Mouse (Mus musculus) intestine, embryonic 15.5 days (tissue): ENCODE measurements at regions not wholly inside any gene's neighbourhood (a gene's known extent, or its start where the extent isn't known, plus 50 kb on each side); places are given as distances from the start of the nearest gene placed in this dataset.

ENCODE experiments used
- ATAC-seq: fragments of 200-750 bp; cut with Nextera tagmentation; 2 replicates; pipeline ENCODE4 v1.8.0; 2017; ENCODE audit warnings: moderate TSS enrichment, moderate library complexity
- H3K27ac ChIP-seq: fragments of 300-500 bp; sonication (generic); 2 replicates; pipeline ENCODE4 v1.5.1; 2015; ENCODE audit warnings: mild to moderate bottlenecking, inconsistent platforms
- H3K27me3 ChIP-seq: fragments of 300-500 bp; sonication (generic); replicated peaks from 2 replicates; pipeline ENCODE4 v1.6.1; 2015; ENCODE audit warnings: inconsistent platforms
- H3K36me3 ChIP-seq: fragments of 300-500 bp; sonication (generic); 2 replicates; pipeline ENCODE4 v1.6.1; 2015; ENCODE audit warnings: inconsistent platforms
- H3K4me1 ChIP-seq: fragments of 300-500 bp; sonication (generic); replicated peaks from 2 replicates; pipeline ENCODE4 v1.6.1; 2015; ENCODE audit warnings: inconsistent platforms
- H3K4me2 ChIP-seq: fragments of 300-500 bp; sonication (generic); replicated peaks from 2 replicates; pipeline ENCODE4 v1.6.1; 2015; ENCODE audit warnings: mild to moderate bottlenecking, inconsistent platforms
- H3K4me3 ChIP-seq: fragments of 300-500 bp; sonication (generic); replicated peaks from 2 replicates; pipeline ENCODE4 v1.5.1; 2015; ENCODE audit warnings: inconsistent platforms
- H3K9ac ChIP-seq: fragments of 300-500 bp; sonication (generic); 2 replicates; pipeline ENCODE4 v1.6.1; 2015; ENCODE audit warnings: inconsistent platforms
- H3K9me3 ChIP-seq: fragments of 300-500 bp; sonication (generic); 2 replicates; pipeline ENCODE4 v1.6.1; 2016; ENCODE audit warnings: inconsistent platforms
- WGBS: fragments of 180-500 bp; shearing (Covaris S2); methylation state at CpG from one replicate; pipeline ENCODE4 v1.1.7; 2015; 5-methylcytosine and 5-hydroxymethylcytosine counted together

DNA sequence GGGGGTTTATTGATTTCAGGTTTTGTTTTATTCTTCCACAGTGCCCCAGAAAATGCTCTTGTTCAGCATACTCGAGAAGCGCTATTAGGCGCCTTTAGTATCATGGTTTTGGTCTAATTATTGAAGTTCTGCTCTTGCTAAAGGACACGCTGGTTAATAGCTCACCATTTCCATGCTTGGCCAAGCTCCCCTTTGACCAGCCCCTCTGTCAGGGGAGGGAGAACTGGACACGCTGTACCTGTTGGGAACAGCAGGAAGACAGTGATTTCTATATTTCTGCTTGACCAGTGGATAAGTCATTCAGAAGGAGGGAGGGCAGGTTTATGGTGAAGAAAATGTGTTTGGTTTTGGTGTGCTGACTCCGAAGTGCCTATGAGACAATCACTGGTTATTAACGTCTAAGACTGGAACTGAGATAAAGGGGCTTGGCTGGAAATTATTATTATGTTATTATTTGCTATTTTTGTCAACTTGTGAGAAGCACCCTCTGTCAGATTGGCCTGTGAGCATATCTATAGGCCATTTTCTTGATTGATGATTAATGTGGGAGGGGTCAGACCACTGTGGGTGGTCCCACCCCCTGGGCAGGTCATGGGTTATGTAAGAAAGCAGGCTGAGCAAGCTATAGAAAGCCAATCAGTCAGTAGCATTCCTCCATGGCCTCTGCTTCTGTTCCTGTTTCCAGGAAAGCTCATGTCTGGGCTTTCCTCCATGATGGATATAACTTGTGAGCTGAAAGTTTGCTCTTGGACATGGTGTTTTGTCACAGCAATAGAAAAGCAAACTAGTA, 51.2 kb upstream of the Tanc2 start:
- no peak for ATAC-seq
- Histone ChIP-seq H3K4me1 (no peaks in the 10 kb centered on the region), H3K36me3 (no peaks in the 10 kb centered on the region), H3K9ac (no peak overlapping the region), H3K27me3 (no peaks in the 10 kb centered on the region), H3K27ac (no peak overlapping the region), H3K4me3 (no peak overlapping the region), H3K9me3 (no peaks in the 10 kb centered on the region), H3K4me2 (no peak overlapping the region)
- WGBS: 86% methylated on average over 7 of the region's 7 CpGs

DNA sequence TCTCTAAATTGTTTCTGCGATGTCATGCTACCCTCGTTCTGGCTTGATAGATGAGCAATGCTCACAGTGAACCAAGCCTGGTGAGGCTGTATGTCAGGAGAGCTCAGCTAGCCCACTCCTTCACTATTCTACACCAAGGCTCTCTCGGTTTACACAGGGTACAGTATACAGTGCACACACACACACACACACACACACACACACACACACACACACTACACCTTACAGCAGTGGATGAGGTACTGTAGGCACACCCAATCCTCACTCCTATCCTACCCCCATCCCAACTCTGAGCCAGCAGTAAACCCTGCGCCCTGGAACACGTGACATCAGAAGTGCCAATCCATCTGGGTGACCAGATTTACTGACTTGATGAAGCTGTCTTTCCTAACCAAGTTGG, 57.2 kb upstream of the Tanc2 start:
- WGBS: 74% methylated on average over 5 of the region's 5 CpGs
- no peaks in the 10 kb centered on the region for H3K4me1 ChIP-seq
- H3K27me3 ChIP-seq: no peaks in the 10 kb centered on the region
- H3K9me3 ChIP-seq: no peaks in the 10 kb centered on the region
- H3K4me3 ChIP-seq: no peak overlapping the region
- no peak overlapping the region for H3K9ac ChIP-seq
- H3K36me3 ChIP-seq: no peaks in the 10 kb centered on the region
- no peak overlapping the region for H3K4me2 ChIP-seq
- no peak for ATAC-seq
- no peak overlapping the region for H3K27ac ChIP-seq

DNA sequence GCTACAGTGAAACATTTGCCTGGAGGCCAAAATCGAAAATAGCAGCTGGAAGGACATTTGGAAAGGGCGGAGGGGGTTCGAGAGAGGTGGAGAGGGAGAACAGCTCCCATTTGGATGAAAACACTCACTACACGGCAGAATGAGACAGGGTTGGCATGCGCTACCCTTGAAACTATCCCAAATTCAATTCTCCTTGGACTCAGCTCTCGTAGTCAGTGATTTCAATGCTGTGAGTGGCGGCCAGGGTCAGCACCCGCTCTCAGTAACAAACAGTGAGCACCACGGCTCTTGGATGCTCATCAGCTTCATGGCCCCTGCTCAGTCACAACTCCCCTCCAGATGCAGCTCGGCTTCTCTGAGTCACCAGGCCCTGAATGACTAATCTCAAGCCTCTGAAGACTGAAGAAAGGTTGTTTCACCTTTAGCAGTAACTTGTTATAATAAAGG, 59.1 kb upstream of the Tanc2 start:
- no peak overlapping the region for H3K4me2 ChIP-seq
- H3K4me1 ChIP-seq: peaks cover 4% of the 10 kb centered on the region
- ATAC-seq: no peak
- H3K27me3 ChIP-seq: no peaks in the 10 kb centered on the region
- no peaks in the 10 kb centered on the region for H3K36me3 ChIP-seq
- H3K27ac ChIP-seq: no peak overlapping the region
- no peak overlapping the region for H3K9ac ChIP-seq
- H3K4me3 ChIP-seq: no peak overlapping the region
- no peaks in the 10 kb centered on the region for H3K9me3 ChIP-seq
- 79% methylated on average over 10 of the region's 10 CpGs for WGBS

DNA sequence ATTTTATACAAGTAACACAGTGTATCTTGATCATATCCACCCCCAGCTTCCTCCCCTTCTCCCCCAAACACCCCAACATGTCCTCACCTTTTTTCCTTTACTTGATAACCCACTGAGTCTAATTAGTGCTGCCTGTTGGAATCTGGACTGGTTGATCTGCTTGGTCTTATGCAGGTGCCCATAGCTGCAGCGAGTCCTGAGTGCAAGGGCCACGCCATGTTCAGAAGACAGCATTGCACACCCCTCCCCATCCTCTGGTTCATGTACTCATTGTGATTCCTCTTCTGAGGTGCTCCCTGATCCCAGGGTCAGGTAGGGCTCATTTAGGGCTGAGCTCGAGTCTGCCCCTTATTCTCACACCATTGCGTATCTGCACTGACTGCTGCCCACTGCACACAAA, 63.7 kb upstream of the Tanc2 start:
- Histone ChIP-seq H3K36me3 (no peaks in the 10 kb centered on the region), H3K27me3 (no peaks in the 10 kb centered on the region), H3K9me3 (no peaks in the 10 kb centered on the region), H3K4me3 (no peak overlapping the region), H3K4me2 (no peak overlapping the region), H3K4me1 (peaks cover 9% of the 10 kb centered on the region), H3K27ac (no peak overlapping the region), H3K9ac (no peak overlapping the region)
- peak; percentile 36; the same call in 1 of the 2 replicates for ATAC-seq
- WGBS: 87% methylated on average over 4 of the region's 4 CpGs

DNA sequence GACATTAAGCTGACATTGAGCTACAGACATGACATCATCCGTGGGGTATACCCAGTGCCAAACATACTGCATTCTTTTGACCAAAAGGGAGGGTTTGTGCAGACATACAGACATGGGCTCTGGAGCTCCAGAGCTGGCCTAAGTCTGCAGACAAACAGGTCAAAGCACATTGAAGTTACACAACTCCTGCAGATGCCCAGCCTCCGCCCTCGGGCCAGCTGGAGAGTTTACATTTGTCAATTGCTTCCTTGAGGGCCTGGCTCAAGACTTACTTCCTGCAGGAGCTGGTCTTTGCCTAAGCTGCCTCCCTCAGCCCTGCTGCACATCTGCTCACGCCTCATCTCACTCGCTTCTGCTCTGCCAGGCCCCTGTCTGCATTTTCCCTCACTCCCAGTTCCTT, 64.2 kb upstream of the Tanc2 start:
- Histone ChIP-seq H3K27me3 (no peaks in the 10 kb centered on the region), H3K4me2 (no peak overlapping the region), H3K4me3 (no peak overlapping the region), H3K27ac (no peak overlapping the region), H3K4me1 (peaks cover 9% of the 10 kb centered on the region), H3K36me3 (no peaks in the 10 kb centered on the region), H3K9me3 (no peaks in the 10 kb centered on the region), H3K9ac (no peak overlapping the region)
- peak; percentile 92 for ATAC-seq
- WGBS: 11% methylated on average over 5 of the region's 5 CpGs

DNA sequence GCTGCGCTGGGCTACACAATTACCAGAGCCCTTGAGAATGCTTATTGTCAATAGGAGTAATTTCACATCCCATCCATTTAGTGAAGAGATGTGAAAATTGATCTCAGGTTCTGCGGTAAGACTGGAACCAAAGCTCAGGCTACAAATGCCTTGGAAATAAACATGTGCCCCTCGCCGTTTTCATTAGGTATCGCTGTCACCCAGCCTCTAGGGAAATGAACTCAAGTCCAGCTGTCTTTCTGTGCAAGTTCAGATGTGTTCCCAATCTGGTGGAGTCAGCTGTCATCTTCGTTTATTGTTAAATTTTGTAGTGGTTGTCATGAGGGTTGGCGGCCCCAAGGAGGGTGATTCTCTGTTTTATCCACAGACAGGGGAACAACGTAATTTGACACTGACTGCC, 65.4 kb upstream of the Tanc2 start:
- ATAC-seq: no peak
- Histone ChIP-seq H3K4me1 (peaks cover 9% of the 10 kb centered on the region), H3K27ac (no peak overlapping the region), H3K9me3 (no peaks in the 10 kb centered on the region), H3K4me3 (no peak overlapping the region), H3K36me3 (no peaks in the 10 kb centered on the region), H3K27me3 (no peaks in the 10 kb centered on the region), H3K9ac (no peak overlapping the region), H3K4me2 (no peak overlapping the region)
- 51% methylated on average over 8 of the region's 8 CpGs for WGBS

DNA sequence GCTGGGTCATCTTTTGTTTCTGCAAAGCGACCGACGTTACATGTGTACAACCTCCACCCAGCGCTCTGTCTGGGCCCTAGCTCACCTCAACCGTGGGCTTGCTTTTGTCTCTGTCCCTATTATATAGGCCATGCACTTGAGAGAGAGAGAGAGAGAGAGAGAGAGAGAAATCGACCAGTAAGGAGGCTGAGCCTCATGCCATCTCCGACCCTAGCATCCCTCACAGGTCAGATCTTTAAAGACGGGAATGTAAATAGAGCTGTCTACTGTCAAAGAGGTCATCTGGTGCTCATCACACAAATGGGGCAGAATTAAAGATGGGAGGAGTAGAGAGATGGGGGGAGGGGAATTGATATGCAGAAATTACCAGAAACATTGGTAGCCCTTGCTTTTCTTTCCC, 66.0 kb upstream of the Tanc2 start:
- ATAC-seq: no peak
- 44% methylated on average over 8 of the region's 8 CpGs for WGBS
- no peak overlapping the region for H3K4me2 ChIP-seq
- no peak overlapping the region for H3K27ac ChIP-seq
- no peak overlapping the region for H3K9ac ChIP-seq
- no peaks in the 10 kb centered on the region for H3K9me3 ChIP-seq
- no peak overlapping the region for H3K4me3 ChIP-seq
- H3K27me3 ChIP-seq: no peaks in the 10 kb centered on the region
- no peaks in the 10 kb centered on the region for H3K36me3 ChIP-seq
- H3K4me1 ChIP-seq: peaks cover 9% of the 10 kb centered on the region

DNA sequence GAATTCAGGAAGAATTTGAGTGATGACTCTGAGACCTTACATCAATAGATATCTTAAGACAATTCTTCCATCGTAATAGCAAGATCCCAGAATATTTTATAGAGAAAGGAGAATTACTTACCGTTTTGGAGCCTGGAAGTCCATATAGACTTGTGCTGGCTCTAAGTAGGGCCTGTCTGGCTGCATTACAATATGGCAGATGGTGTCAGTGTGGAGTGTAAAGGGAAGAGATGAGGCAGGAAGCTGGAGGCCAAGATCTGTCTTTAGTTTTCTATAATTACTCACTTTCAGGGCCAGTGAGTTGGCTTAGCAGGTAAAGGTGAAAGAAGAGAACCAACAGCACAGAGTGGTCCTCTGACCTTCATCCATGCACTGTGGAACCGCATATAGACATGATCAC, 63.9 kb upstream of the March10 start:
- Histone ChIP-seq H3K4me2 (no peak overlapping the region), H3K27ac (no peak overlapping the region), H3K9me3 (no peaks in the 10 kb centered on the region), H3K27me3 (no peaks in the 10 kb centered on the region), H3K4me3 (no peak overlapping the region), H3K9ac (no peak overlapping the region), H3K36me3 (no peaks in the 10 kb centered on the region), H3K4me1 (0 out of 2 replicates have a peak, but pooled peaks cover 2% of the 10 kb centered on the region)
- no peak for ATAC-seq
- 92% methylated on average over 3 of the region's 3 CpGs for WGBS

DNA sequence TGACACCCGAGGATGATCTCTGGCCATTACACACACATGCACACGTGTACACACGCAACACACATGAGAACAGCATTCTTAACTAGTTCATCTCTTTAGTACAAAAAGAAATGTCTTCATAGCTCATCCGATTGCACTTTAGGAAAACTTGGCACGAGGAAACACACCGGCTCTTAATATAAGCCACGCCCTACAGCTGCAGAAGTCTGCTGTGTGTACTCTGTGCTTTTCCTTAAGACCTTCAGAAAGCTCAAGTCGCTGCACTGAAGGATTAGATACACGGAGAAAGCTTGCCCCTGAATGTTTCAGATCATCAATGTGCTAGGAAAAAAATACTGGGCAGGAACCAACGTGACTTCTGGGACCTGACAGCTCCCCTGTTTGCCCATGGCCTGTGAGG, 56.7 kb upstream of the March10 start:
- ATAC-seq: peak; percentile 51; the same call in 1 of the 2 replicates
- H3K4me1 ChIP-seq: peaks cover 8% of the 10 kb centered on the region
- no peak overlapping the region for H3K4me2 ChIP-seq
- no peaks in the 10 kb centered on the region for H3K9me3 ChIP-seq
- no peaks in the 10 kb centered on the region for H3K36me3 ChIP-seq
- no peak overlapping the region for H3K9ac ChIP-seq
- 47% methylated on average over 10 of the region's 10 CpGs for WGBS
- no peak overlapping the region for H3K27ac ChIP-seq
- no peak overlapping the region for H3K4me3 ChIP-seq
- no peaks in the 10 kb centered on the region for H3K27me3 ChIP-seq

DNA sequence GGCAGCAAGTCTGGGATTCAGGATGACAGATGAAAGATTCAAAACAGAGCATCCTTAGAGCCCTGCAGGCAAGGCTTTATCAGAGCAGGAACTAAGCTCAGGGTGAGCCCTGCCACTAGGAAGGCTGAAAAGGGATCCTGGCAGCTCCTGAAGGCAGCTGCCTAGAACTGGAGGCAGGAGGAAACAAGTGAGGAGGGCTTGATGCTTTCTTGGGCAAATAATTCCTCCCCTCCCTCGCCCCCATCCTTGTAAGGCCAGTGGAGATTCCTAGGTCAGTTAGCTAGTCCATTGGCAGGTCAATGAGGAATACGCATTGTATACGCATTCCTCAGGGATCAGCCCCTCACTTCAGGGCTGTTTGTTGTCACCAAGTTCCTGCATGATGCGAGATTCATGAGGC, 54.1 kb upstream of the March10 start:
- Histone ChIP-seq H3K4me3 (no peak overlapping the region), H3K9me3 (no peaks in the 10 kb centered on the region), H3K9ac (no peak overlapping the region), H3K4me1 (peaks cover 8% of the 10 kb centered on the region), H3K27ac (no peak overlapping the region), H3K27me3 (no peaks in the 10 kb centered on the region), H3K36me3 (no peaks in the 10 kb centered on the region), H3K4me2 (no peak overlapping the region)
- WGBS: 69% methylated on average over 4 of the region's 4 CpGs
- ATAC-seq: no peak

DNA sequence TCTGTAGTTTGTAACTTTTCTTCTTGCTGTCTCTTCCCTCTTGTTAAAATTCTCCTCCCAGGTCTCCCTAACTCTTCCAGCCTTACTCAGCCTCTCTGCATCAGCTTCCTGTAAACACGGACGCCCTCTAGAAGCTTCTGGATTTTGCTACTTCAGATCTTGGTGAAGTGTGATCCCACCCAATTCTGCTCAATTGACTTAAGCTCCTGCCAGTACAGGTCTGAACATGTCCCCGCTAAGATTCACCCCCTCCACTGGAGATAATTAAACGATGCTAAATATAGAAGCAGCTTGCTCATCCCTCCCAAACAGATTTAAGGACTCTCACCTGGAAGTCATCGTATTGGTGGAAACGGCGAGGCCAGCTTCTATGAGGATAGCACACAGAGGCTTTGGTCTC, 53.5 kb upstream of the March10 start:
- no peak overlapping the region for H3K4me3 ChIP-seq
- H3K9ac ChIP-seq: no peak overlapping the region
- 44% methylated on average over 7 of the region's 7 CpGs for WGBS
- ATAC-seq: no peak
- no peaks in the 10 kb centered on the region for H3K27me3 ChIP-seq
- no peak overlapping the region for H3K4me2 ChIP-seq
- no peak overlapping the region for H3K27ac ChIP-seq
- H3K9me3 ChIP-seq: no peaks in the 10 kb centered on the region
- H3K36me3 ChIP-seq: no peaks in the 10 kb centered on the region
- H3K4me1 ChIP-seq: peaks cover 10% of the 10 kb centered on the region

DNA sequence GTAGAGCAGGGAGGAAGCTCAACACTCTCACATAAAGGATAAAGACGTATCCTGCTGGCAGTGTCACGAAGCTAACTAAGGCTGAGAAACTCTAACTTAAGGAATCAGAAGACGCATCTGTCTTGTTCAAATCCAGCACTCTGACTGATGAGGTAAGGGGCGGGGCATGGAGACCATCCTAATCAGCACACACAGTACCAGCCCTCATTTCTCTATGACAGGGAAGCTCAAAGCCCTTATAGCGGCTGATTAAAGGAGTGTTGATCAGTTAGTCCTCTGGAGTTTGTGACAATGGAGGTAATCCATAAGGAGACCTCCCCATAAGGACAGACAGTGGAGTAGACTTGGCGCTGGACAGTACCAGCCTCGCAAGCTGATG, 52.1 kb upstream of the March10 start:
- Histone ChIP-seq H3K27ac (no peak overlapping the region), H3K36me3 (no peaks in the 10 kb centered on the region), H3K4me1 (peaks cover 12% of the 10 kb centered on the region), H3K9ac (no peak overlapping the region), H3K4me3 (no peak overlapping the region), H3K9me3 (no peaks in the 10 kb centered on the region), H3K27me3 (no peaks in the 10 kb centered on the region), H3K4me2 (no peak overlapping the region)
- ATAC-seq: no peak
- WGBS: 75% methylated on average over 7 of the region's 7 CpGs

DNA sequence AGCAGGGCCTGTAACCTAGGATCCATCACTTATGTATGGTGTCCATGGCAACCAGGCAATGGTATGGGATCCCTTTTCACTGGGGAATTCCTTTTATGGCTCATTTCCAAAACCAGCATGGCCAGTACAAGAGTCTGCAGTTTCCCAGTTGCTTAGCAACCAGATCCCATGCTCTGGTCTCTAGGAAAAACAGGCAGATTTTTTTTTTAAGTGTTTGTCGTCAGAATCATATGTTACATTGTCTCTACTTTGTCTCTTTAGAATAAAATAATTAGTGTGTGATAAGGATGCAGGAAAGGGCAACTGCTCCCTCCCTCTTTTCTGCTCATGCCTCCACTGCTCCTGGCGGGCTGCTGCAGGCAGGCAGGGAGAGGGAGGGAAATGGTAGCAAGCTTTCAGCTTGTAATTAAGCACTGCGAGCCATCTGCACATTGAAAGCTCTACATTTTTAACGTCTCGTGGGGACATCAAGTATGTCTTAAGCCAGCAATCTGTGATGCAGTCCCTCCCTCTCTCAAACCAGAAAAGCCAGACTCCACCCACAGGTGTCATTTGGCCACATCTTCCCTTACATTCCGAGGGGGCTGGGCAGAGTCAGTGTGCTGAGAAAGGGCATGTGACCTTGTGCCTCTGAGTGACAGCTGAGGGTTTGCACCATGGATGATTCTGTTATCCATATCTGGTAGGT, 51.6 kb upstream of the March10 start:
- Histone ChIP-seq H3K36me3 (no peaks in the 10 kb centered on the region), H3K4me1 (peaks cover 11% of the 10 kb centered on the region), H3K27me3 (no peaks in the 10 kb centered on the region), H3K9me3 (no peaks in the 10 kb centered on the region), H3K27ac (no peak overlapping the region), H3K4me2 (no peak overlapping the region), H3K9ac (no peak overlapping the region), H3K4me3 (no peak overlapping the region)
- 0 out of 2 replicates have a peak, but pooled peaks have one; percentile 23 for ATAC-seq
- 3% methylated on average over 6 of the region's 6 CpGs for WGBS
